Mouse (Mus musculus) testis, postnatal 10 days (tissue): ENCODE data around the gene Cpped1.

ENCODE experiments used
- DNase-seq: peaks from one replicate; pipeline ENCODE4 v3.0.0; 2021; ENCODE audit warnings: low spot score

Cpped1 gene

DNA sequence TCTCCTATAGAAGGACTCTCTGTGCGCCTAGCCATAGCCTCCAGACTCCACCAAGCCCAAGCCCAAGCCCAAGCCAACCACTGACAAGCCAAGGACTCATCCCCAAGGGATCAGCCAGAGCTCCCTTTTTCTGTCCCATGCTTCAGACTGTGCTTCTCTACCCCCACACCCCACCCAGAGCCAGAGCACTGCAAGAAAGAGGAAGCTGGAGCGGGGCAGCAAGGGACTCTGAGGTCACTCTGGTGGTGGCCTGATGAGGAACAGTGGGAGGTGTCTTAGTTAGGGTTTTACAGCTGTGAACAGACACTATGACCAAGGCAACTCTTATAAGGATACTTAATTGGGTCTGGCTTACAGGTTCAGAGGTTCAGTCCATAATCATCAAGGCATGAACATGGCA lies 65.8 kb downstream of the Cpped1 start:
- no peak for DNase-seq

DNA sequence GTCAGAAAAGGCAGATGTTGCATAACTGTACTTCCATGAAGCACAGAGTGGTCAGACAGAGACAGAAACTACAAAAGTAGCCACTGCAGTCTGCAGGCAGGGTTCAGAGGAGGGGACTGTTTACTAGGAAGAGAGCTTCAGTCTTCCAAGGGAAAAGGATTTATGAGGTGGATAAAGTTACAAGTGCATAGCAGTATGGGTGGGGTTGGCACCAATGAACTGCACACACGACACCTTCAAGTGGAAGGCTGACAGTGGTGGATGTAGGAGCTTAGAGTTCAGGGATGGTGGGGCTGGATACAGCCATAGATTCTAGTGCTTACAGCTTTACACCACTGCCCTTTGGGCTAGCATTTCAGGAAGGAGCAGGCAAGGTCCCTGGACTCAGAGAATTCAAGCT lies 75.8 kb downstream of the Cpped1 start:
- DNase-seq: no peak

DNA sequence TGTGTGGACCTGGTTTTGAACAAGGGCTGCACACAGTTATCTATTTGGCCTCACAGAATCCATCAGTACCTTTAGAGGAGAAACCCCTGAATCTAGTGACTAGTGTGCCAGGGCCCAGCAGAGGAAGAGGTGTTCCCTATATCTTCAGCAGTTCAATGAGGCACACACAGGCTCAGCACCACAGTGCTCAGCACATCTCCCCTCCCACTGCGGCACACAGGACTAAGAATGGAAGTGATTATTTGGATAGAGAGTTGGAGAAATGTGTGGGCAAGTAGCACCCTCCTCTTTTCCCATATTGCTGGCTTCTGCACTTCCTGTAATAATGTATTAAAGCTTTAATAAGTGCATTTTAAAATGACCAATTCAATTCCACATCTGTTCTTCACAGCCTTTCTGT lies 80.4 kb downstream of the Cpped1 start:
- no peak for DNase-seq

DNA sequence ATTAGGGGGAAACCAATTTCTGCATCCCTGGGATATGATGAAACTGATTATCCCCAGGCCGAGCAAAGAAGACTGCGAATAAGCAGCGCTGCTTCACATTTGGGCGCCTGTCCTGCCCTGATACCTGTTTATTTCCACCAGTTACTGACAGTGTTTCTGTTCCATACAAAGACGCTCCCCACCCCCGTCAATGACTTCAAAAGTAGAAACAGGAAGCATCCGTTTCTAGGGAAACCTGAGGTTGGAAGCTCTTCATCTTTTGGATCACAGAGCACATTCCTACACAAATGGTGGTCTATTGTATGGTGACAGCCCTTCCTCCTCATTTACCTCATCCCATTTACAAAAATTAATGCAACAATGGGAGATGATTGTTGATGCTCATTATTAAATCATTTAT lies 84.4 kb downstream of the Cpped1 start:
- no peak for DNase-seq

DNA sequence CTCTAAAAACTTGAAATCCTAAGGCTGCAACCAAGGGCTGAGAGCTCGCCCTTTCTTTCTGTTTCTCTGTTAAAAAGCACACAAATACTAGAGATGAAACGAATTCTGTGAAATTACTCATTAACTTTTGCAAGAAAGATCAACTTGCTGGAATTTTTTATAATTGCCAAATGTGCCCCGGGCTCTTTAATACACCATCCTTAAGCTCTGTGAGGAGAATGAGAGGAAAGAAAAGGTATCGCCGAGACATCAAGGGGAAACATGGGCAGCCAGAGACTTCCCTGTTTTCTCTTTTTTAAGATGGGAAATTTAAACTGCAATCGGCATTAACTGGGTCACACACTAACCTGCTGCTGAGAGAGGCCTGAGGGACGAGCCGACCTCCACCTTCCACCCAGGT lies 84.9 kb downstream of the Cpped1 start:
- no peak for DNase-seq

DNA sequence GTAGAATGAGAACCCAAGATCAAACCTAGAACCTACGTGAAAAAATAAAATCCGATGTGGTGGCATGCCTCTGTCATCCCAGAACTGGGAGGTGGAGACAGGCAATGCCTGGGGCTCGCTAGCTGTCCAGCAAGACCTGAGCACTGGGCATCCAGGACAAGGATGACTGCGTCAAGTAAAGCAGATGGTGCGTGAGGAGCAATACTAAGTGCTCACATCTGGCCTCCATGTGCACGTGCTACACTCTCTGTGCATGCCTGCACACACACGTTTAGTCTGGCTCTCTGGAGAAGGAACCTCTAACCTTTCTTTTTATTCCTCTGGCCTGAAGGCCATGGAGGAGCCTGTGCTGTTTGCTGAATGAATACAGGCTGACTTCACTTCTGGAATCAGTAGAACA lies 88.5 kb downstream of the Cpped1 start:
- no peak for DNase-seq

DNA sequence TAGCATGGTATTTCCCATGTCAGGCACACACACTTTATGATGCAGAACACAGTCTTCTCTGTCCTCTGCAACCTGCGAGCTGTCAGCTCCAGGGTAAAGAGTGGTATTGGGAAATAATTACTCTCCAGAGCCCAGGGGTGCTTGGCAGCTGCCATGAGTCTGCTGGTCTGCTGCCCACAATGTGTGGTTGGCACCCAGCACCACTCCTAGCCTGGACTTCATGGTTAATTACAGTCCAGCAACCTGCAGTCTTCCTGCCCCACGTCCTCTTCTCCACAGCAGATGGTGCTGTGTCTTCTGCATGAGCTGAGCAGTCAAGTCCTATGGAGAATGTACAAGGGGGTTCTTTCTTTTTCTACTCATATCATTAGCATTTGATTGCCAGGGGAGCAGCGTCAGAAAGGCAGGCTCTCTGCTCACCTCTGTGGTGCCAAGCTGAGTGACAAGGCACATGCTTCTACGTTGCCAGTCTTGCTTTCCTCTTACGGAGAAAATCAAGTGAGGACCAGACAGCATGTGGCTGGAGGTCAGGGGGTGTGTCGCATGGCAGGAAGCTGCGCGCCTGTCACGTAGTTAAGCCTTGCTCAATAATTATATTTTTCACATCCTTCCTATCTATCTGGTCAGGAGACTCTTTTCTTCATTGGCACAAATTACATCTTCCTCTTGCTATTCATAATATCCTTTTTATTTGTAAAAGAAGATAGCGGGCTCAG lies 94.2 kb downstream of the Cpped1 start:
- no peak for DNase-seq

DNA sequence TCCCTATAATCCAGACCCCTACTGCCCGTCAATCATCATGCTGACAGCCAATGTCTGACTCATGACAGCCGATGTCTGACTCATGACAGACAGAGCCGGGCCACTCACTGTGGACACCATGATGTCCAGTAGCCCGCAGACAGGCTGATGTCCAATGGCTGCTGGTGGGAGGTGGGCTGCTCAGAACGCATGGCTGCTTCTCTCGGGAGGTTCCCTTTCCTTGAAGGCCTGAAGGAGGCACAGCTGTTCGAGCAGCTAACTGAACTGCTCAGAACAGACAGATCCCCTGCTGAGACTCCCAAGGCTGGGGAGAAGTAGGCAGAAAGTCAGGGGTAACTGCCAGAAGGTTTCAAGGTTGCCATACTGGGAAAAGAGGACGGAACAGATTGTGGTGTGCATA lies 97.1 kb downstream of the Cpped1 start:
- DNase-seq: no peak

DNA sequence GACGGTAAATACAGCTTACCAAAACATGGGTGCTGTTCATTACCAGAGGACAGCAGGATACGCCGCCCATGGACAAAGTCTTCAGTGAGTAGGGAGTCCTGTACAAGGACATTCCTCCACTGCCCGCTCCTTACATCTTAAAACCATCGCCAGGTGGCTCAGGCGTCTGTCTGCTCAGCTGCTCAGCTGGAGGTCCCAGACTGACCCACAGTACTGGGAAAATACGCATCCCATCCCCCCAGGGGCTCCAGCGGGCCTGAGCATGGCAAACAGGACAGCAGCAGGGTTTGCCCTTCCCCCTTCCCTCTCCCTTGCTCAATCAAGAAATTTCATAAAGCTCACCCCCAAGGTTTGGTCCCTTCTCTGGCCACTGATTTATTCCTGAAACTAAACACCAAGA lies 99.6 kb downstream of the Cpped1 start:
- no peak for DNase-seq

DNA sequence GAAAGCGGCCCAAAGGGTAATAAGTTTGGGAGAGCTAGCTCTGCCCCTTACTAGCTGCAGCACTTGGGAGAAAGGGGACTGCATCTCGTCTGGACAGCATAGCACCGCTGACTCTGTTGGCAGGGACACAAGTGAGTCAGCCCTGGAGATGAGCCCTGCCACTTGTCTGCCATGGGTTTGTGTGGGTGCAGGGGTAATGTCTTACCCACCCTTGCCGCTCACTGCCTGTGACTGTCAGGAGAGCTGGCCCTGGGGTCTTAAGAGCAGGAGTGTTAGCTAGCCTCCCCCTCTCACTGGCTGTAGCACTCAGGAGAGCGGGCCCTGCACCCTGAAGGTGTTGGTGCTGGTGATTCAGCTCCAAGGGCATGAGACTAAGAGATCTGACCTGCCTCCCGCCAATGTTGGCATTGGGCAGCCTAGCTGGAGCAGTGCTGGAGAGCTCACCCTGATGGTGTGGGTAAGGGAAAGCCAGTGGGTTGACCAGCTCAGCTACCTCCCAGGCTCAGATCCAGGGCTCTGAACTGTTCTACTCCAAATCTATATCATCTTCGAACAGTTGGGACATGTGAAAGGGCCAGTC lies 107.2 kb downstream of the Cpped1 start:
- no peak for DNase-seq

DNA sequence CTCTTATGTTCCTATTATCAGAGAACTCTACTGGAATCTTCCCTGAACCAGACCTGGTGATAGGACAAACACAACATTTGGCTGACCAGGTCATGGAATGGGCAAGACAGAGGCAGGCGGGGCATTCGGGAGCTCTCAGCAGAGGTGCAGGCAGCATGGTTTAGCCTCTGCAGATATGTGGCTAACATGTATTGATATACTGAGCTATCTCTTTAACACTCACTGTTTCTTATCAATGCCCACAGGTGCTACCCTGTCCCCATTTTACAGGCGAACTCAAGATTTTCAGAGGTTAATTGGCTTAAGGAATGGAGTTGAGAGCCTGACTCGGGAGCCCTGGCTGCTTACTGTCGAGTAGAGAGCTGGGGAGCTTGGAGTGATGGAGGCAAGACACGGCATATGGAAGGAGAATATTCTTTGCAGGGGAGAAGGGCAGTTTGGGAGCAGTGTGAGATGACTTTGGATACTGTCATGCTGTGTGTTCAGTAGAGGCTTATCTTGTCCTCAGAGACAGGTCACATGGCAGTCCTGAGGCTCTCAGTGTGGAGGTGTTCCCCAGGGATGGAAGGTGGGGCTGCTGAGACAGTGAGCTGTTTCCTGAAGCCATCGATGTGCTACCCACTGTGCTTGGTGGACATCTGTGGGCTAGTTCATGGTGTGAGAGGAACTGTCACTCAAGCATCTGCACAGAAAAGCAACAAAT lies 113.3 kb downstream of the Cpped1 start:
- DNase-seq: no peak

DNA sequence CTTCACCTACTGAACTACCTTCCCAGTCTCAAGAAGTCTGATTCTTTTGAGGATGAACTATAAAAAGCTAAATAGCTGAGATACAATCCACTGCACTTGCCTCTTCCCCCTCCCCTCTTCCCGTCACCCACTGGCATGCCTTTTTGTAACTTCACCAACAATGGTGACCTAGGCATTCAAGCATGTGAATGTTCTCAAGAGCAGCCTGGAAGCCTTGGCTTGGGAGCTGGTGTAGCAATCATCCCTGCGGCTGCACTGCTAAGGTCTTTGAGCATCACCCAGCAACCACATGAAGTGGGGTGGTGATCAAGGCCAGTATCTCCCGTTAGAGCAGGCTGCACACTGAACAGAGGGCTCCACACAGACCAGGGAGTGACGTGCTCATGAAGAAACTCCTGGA lies 114.6 kb downstream of the Cpped1 start:
- DNase-seq: no peak

DNA sequence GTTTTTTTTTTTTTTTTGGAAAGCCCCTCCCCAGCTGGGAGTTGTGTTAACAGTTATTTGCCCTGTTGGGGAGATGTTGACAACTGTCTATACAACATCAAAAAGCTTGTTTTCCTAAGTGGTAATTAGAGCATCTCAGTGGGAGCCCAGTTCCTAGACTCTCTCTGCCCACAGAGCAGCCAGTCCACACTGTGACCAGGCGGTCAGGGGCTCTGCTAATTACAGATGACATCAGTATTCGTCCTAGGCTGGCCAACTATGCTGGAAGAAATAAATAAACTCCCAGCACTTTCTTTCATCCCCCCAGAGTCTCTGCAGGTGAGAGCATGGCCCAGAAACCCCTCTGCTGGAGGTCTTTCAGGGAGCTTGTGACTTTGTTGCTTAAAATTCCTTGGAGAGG lies 115.9 kb downstream of the Cpped1 start:
- no peak for DNase-seq

DNA sequence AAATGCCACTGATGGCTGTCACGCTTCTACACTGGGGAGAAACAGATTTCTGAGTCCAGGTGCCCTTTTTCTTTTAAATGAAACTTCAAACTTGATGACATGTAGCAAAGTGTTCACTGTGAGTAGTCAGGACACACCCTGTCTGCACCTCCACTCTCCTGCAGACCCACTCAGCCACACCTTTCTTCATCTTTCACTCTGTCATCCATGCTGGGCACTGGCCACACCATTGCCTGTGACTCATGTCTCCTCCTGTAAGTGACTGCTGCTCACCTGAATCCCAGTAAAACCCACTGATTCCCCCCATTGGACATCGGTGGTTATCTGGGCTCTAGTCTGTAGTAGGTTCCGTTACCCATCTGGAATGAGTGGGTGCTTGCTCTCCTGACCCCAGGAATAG lies 118.8 kb downstream of the Cpped1 start:
- DNase-seq: no peak

DNA sequence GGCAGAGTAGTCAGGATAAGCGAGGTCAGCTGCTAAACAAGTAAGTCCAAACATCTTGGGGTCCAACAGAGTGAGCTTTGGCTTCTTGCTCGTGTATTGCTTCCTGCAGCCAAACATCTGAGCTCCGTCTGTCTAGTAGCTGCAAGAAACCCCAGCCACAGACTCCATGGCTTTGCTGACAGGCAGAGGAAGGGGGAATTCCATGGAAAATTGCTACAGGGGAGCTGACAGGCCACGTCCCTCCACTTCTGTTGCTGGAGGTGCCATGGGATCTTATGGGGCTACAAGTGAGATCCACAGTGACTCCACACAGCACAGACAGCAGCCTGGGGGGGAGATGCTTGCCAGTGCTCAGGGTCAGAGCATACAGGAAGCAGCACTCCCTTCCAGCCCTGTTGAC lies 123.4 kb downstream of the Cpped1 start:
- no peak for DNase-seq

DNA sequence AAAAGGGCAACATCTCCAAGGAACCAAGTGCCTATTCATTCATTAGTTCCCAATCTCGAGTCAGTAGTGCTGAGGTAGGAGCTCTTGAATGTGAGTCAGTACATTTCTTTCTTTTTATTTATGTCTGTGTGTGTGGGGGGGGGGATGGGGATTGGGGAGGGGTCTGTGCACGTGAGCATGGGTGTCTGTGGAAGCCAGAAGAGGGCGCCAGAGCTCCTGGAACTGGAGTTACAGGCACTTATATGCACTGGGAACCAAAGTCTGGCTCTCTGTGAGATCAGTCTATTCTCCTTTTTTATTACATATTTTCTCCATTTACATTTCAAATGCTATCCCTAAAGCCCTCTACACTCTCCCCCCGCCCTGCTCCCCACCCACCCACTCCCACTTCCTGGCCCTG lies 124.9 kb downstream of the Cpped1 start:
- DNase-seq: no peak

DNA sequence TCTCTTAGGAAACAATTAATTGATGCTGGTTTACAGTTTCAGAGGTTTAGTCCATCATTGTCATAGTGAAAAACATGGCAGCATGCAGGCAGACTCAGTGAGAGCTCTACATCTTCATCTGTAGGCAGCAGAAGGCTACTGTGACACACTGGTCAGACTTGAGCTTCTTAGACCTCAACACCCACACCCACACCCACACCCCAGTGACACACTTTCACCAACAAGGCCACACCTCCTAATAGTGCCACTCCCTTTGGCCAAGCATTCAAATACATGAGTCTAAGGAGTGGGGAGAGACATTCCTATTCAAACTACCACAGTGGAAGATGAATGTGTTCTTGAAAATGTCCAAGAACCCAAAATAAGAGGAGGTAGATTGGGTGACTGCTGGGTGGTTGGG lies 125.9 kb downstream of the Cpped1 start:
- no peak for DNase-seq

DNA sequence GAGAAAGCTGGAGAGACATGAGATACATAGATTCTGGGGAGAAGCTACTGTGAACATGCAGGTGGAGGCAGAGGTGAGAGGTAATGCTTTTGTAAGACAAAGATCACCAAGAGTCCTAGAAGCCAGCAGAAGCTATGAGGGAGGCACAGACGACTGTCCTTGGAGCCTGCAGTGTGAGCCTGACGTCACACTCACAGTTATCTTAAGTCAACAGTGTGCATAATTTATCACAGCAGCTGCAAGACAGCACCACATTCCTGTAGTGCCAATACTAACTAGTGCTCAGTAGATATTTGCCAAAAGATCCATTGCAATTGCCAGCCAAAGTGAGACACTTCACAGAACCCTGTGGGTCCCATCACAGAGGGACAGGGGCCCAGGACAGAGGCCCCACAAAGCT lies 127.2 kb downstream of the Cpped1 start:
- DNase-seq: no peak

DNA sequence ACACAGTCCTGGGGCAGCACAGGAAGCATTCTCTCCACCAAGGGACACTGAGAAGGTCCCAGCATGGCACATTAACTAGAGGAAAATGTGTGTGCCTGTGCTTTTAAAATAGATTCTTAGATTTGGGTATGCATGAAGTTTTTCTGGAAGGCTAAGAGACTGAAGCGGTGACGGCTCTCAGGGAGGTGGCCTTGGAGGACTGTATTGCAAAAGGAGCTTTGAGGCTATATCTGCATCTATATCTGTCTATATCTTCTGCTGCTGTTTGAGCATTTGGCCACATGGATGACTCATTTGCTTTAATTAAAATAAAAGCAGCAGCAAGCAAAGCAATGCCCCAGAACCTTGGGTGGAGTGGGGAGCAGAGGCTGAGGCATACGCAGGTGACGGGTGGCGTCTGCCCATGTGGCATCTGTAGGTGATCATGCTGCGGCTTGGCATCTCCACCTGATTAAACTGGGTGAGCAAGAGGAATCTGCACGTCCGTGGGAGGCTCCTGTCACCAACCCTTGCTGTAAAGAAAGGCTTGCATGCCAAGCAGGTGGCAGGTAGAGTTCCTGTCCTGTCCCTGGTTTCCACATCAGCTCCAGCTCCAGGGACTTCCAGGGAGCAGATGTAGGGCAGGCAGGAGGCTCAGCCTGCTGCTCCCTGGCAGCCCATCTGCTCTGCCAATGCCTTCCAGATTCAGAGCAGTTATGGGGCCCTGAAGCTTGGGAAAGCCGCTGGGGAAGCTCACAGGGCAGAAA lies 130.4 kb downstream of the Cpped1 start:
- DNase-seq: no peak

DNA sequence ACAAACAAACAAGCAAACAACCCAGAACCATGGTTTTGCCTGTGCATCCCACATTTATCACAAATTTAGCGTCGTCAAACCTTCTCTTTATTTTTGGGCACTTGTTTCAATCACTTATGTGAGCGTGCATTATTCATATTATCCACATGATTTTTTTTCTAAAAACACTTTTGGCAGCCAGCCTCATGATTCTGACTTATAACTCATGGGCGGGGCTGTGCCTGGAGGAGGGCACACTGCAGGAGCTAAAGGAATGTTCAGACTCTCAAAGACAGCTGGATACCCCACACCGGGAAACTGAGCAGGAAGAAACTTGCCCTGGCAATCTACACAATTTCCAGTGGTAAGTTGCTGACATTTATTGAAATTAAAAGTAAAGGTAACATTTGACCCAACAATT lies 131.1 kb downstream of the Cpped1 start:
- DNase-seq: no peak

DNA sequence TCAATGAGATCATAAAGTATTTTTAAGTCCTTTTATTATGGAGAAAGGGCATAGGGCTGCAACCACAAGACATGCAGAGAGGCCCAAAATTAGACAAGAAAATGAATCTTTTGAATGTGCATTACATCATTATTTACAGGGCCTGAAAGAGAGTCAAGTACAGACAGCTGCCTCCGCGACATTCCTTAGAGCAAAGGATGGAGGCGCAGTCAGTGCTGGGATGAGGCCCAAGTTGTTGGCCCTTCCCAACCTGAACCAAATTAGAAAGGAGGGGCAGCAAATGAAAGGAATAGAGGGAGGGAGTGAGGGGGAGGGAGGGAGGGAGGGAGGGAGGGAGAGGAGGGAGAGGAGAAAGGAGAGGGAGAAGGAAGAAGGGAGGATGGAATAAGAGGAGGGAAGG lies 132.7 kb downstream of the Cpped1 start:
- no peak for DNase-seq

DNA sequence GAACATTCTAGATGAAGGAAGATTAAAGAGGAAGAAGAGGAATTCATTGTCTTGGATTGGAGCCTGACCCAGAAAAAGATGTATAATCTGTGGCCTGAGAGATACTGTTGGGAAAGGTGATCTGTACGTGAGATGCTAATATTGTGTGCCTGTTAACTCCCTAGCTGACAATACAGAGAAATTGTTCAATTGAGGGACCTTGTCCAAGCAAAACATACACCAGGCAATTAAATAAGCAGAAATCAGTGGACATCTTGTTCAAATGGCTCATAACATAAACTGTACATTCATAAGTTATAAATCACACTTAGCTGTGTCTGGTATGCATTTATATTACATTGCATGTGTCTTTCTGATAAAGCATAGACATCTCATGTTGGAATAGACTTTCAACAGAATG lies 134.9 kb downstream of the Cpped1 start:
- DNase-seq: no peak

DNA sequence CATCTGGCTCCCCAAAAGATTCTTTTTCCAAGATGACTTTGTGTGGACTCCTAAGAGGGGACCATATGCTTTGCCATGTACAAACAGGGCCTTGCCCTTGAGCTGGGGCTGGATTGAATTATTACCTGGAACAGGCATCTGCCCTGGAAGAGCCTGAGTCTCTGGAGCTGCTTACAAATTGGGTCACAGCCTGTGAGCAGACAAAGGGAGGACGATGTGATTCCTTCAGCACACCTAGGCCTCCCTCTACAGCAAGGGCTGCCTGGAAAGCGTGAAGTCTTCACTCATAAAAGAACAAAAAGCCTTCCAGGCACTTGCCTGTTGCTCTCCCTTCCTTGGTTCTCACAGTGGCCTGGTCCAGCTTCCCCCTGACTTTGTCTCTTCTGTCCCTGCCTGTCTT lies 136.9 kb downstream of the Cpped1 start:
- DNase-seq: no peak
